8 mouse cellular contexts compared by ENCODE assay signal in genomic region chr14:34080321-34080997, GRCm38 (mm10). TPM values are rescaled to one million over a fixed set of nuclear protein-coding genes. Genes with fewer than 3 reads are reported as not detected.
DNase-seq lines count a peak whose midpoint lies in the region; ATAC-seq and TF ChIP-seq lines count a peak whose summit lies in the region.

No protein-coding gene starts in this region.

- H3K4me3 ChIP-seq in C2C12 (ENCODE audit: insufficient read depth, poor library complexity, severe bottlenecking), result no peak overlapping the region
- no peak overlapping the region for H3K4me3 ChIP-seq in bone marrow macrophage, adult 2 months (ENCODE audit: insufficient read depth, low read length)
- no peak overlapping the region for H3K4me3 ChIP-seq in embryonic facial prominence, embryonic 14.5 days (ENCODE audit: low read depth, low read length)
- no peak overlapping the region for H3K4me3 ChIP-seq in heart, embryonic 10.5 days
- no peak overlapping the region for H3K4me3 ChIP-seq in kidney, embryonic 15.5 days (replicated peaks)
- no peak overlapping the region for H3K4me3 ChIP-seq in limb, embryonic 14.5 days (replicated peaks; ENCODE audit: low read length)

- no peaks in the 10 kb centered on the region for H3K4me1 ChIP-seq in bone marrow macrophage, adult 2 months (ENCODE audit: control insufficient read depth, insufficient read depth, low read length)
- H3K4me1 ChIP-seq in embryonic facial prominence, embryonic 14.5 days (ENCODE audit: control insufficient read depth, insufficient read depth, low read length), result no peaks in the 10 kb centered on the region
- H3K4me1 ChIP-seq in heart, embryonic 10.5 days, result 0 out of 2 replicates have a peak, but pooled peaks cover 3% of the 10 kb centered on the region
- no peaks in the 10 kb centered on the region for H3K4me1 ChIP-seq in kidney, embryonic 15.5 days
- no peaks in the 10 kb centered on the region for H3K4me1 ChIP-seq in limb, embryonic 14.5 days (ENCODE audit: control insufficient read depth, insufficient read depth, low read length)

- no peaks in the 10 kb centered on the region for H3K27me3 ChIP-seq in C2C12 (ENCODE audit: control insufficient read depth, insufficient read depth, insufficient read length)
- no peaks in the 10 kb centered on the region for H3K27me3 ChIP-seq in embryonic facial prominence, embryonic 14.5 days (replicated peaks; ENCODE audit: control insufficient read depth, insufficient read depth, low read length)
- H3K27me3 ChIP-seq in heart, embryonic 10.5 days (ENCODE audit: insufficient read depth, poor library complexity, severe bottlenecking), result peaks cover 27% of the 10 kb centered on the region; the same call in 1 of the 2 replicates
- no peaks in the 10 kb centered on the region for H3K27me3 ChIP-seq in kidney, embryonic 15.5 days
- no peaks in the 10 kb centered on the region for H3K27me3 ChIP-seq in limb, embryonic 14.5 days (ENCODE audit: control insufficient read depth, insufficient read depth, low read length)

- H3K9ac ChIP-seq in embryonic facial prominence, embryonic 14.5 days (ENCODE audit: low read depth, low read length), result no peak overlapping the region
- H3K9ac ChIP-seq in kidney, embryonic 15.5 days, result no peak overlapping the region
- H3K9ac ChIP-seq in limb, embryonic 14.5 days (ENCODE audit: low read depth, low read length, severe bottlenecking), result no peak overlapping the region; the same call in 1 of the 2 replicates

- H3K36me3 ChIP-seq in C2C12 (ENCODE audit: control insufficient read depth, insufficient read depth), result no peaks in the 10 kb centered on the region
- H3K36me3 ChIP-seq in embryonic facial prominence, embryonic 14.5 days (ENCODE audit: control insufficient read depth, insufficient read depth, low read length), result no peaks in the 10 kb centered on the region
- no peaks in the 10 kb centered on the region for H3K36me3 ChIP-seq in heart, embryonic 10.5 days
- H3K36me3 ChIP-seq in kidney, embryonic 15.5 days, result no peaks in the 10 kb centered on the region
- H3K36me3 ChIP-seq in limb, embryonic 14.5 days (ENCODE audit: control insufficient read depth, insufficient read depth, low read length), result no peaks in the 10 kb centered on the region

- no peak for TF ChIP-seq POLR2A in bone marrow macrophage, adult 2 months (IDR thresholded peaks at IDR 0.05; ENCODE audit: borderline replicate concordance, low read depth, low read length)
- TF ChIP-seq POLR2A in limb, embryonic 14.5 days (IDR thresholded peaks at IDR 0.05; ENCODE audit: borderline replicate concordance, extremely low read depth, insufficient read depth, insufficient read length), result no peak

- peak; percentile 94 for DNase-seq in embryonic facial prominence, embryonic 14.5 days (ENCODE audit: low spot score)
- peak; percentile 87 for DNase-seq in heart, embryonic 10.5 days (ENCODE audit: low spot score)
- peak; percentile 95 for DNase-seq in limb, embryonic 14.5 days (ENCODE audit: low spot score)
- DNase-seq in naive thymus-derived CD4-positive, alpha-beta T cell, adult 2 months (ENCODE audit: low read depth), result peak; percentile 14
- peak; percentile 56 for DNase-seq in telencephalon, adult 2 months (ENCODE audit: low read depth, low spot score)

- H3K9me3 ChIP-seq in embryonic facial prominence, embryonic 14.5 days (ENCODE audit: control insufficient read depth, low read length), result no peaks in the 10 kb centered on the region
- H3K9me3 ChIP-seq in heart, embryonic 10.5 days, result no peaks in the 10 kb centered on the region
- no peaks in the 10 kb centered on the region for H3K9me3 ChIP-seq in kidney, embryonic 15.5 days (replicated peaks)
- no peaks in the 10 kb centered on the region for H3K9me3 ChIP-seq in limb, embryonic 14.5 days (ENCODE audit: control insufficient read depth, low read length)

- 0 out of 2 replicates have a peak overlapping the region, but pooled peaks have one; percentile 2 for H3K4me2 ChIP-seq in embryonic facial prominence, embryonic 14.5 days (ENCODE audit: low read depth, low read length)
- H3K4me2 ChIP-seq in kidney, embryonic 15.5 days, result no peak overlapping the region
- no peak overlapping the region for H3K4me2 ChIP-seq in limb, embryonic 14.5 days (replicated peaks; ENCODE audit: low read depth, low read length, severe bottlenecking)

- 7% methylated on average over 11 of the region's 11 CpGs for WGBS in embryonic facial prominence, embryonic 14.5 days
- 9% methylated on average over 11 of the region's 11 CpGs for WGBS in heart, embryonic 10.5 days
- WGBS in kidney, embryonic 15.5 days, result 10% methylated on average over 11 of the region's 11 CpGs
- 10% methylated on average over 11 of the region's 11 CpGs for WGBS in limb, embryonic 14.5 days

- ATAC-seq in embryonic facial prominence, embryonic 14.5 days (ENCODE audit: low read depth), result peak; percentile 87
- ATAC-seq in kidney, embryonic 15.5 days (replicated peaks; ENCODE audit: low FRiP score), result peak; percentile 82
- peak; percentile 87 for ATAC-seq in limb, embryonic 14.5 days (ENCODE audit: low FRiP score, low read depth)

- H3ac ChIP-seq in C2C12 (ENCODE audit: control insufficient read depth, insufficient read length, low read depth), result peak overlapping the region; percentile 18

- no peaks in the 10 kb centered on the region for H3K79me2 ChIP-seq in C2C12 (ENCODE audit: control insufficient read depth, insufficient read depth)

- TF ChIP-seq CTCF in C2C12 (IDR thresholded peaks at IDR 0.05; ENCODE audit: control insufficient read depth, insufficient read depth, insufficient read length), result peak; percentile 79
- TF ChIP-seq CTCF in bone marrow macrophage, adult 2 months (IDR thresholded peaks at IDR 0.05; ENCODE audit: low read depth, low read length), result peak; percentile 85

- H3K79me3 ChIP-seq in C2C12 (ENCODE audit: low read depth), result no peaks in the 10 kb centered on the region

- no peak overlapping the region for H3K27ac ChIP-seq in bone marrow macrophage, adult 2 months (ENCODE audit: insufficient read depth, low read depth, low read length)
- H3K27ac ChIP-seq in embryonic facial prominence, embryonic 14.5 days (replicated peaks; ENCODE audit: low read depth, low read length), result no peak overlapping the region
- no peak overlapping the region for H3K27ac ChIP-seq in heart, embryonic 10.5 days
- H3K27ac ChIP-seq in kidney, embryonic 15.5 days, result no peak overlapping the region
- no peak overlapping the region for H3K27ac ChIP-seq in limb, embryonic 14.5 days (replicated peaks; ENCODE audit: low read depth, low read length)

TF ChIP-seq in C2C12, 6 proteins besides CTCF, POLR2A, EP300 and RAD21:
- no peak for TF ChIP-seq USF1 (IDR thresholded peaks at IDR 0.05; ENCODE audit: low read depth)
- no peak for TF ChIP-seq FOSL1 (IDR thresholded peaks at IDR 0.05; ENCODE audit: insufficient read depth, low read length, poor library complexity, severe bottlenecking)
- no peak for TF ChIP-seq MYOD1 (IDR thresholded peaks at IDR 0.05; ENCODE audit: control insufficient read depth, insufficient read length, low read depth)
- TF ChIP-seq MAX (IDR thresholded peaks at IDR 0.05), result no peak
- no peak for TF ChIP-seq MYOG (IDR thresholded peaks at IDR 0.05; ENCODE audit: control insufficient read depth, extremely low read depth, insufficient read length)
- no peak for TF ChIP-seq CEBPB (IDR thresholded peaks at IDR 0.05; ENCODE audit: low read depth)

RNA-seq across cellular contexts. Expression of gene Anxa8, which starts 5.3 kb away (rescaled TPM):
- polyA plus RNA-seq in C2C12 (2012; fragmentation: generic; extraction: Trizol), result 33.1 TPM
- polyA plus RNA-seq in bone marrow macrophage, adult 2 months (2012; ENCODE audit: insufficient read depth, insufficient read length, missing spikeins), result not detected in 2 replicates
- polyA plus RNA-seq in embryonic facial prominence, embryonic 14.5 days (2014; fragmentation: Nextera tagmentation; extraction: Ambion mirVana), result 25.3 and 34.6 TPM in 2 replicates
- polyA plus RNA-seq in heart, embryonic 10.5 days (2016; fragmentation: Nextera tagmentation; extraction: Ambion mirVana), result 0.49 and 0.53 TPM in 2 replicates
- polyA plus RNA-seq in kidney, embryonic 15.5 days (2015; fragmentation: Nextera tagmentation; extraction: Ambion mirVana), result 1.8 and 2.0 TPM in 2 replicates
- polyA plus RNA-seq in limb, embryonic 14.5 days (2012; rRNA removed), result 14.5 and 23.7 TPM in 2 replicates
- 35.9 and 42.5 TPM in 2 replicates for polyA plus RNA-seq in limb, embryonic 14.5 days (2014; fragmentation: Nextera tagmentation; extraction: Ambion mirVana)

RNA-seq across cellular contexts. Expression of gene A630023A22Rik, which starts 22.1 kb away (rescaled TPM):
- polyA plus RNA-seq in C2C12 (2012; fragmentation: generic; extraction: Trizol), result 0.59 TPM
- not detected in 2 replicates for polyA plus RNA-seq in bone marrow macrophage, adult 2 months (2012; ENCODE audit: insufficient read depth, insufficient read length, missing spikeins)
- polyA plus RNA-seq in embryonic facial prominence, embryonic 14.5 days (2014; fragmentation: Nextera tagmentation; extraction: Ambion mirVana), result not detected in 2 replicates
- not detected in 2 replicates for polyA plus RNA-seq in heart, embryonic 10.5 days (2016; fragmentation: Nextera tagmentation; extraction: Ambion mirVana)
- polyA plus RNA-seq in kidney, embryonic 15.5 days (2015; fragmentation: Nextera tagmentation; extraction: Ambion mirVana), result 0.49 TPM in 1 of 2 replicates, not detected in the other
- not detected in 2 replicates for polyA plus RNA-seq in limb, embryonic 14.5 days (2012; rRNA removed)
- not detected in 2 replicates for polyA plus RNA-seq in limb, embryonic 14.5 days (2014; fragmentation: Nextera tagmentation; extraction: Ambion mirVana)

RNA-seq across cellular contexts. Expression of gene Antxrl, which starts 28.0 kb away (rescaled TPM):
- polyA plus RNA-seq in C2C12 (2012; fragmentation: generic; extraction: Trizol), result 0.01 TPM
- not detected in 2 replicates for polyA plus RNA-seq in bone marrow macrophage, adult 2 months (2012; ENCODE audit: insufficient read depth, insufficient read length, missing spikeins)
- polyA plus RNA-seq in embryonic facial prominence, embryonic 14.5 days (2014; fragmentation: Nextera tagmentation; extraction: Ambion mirVana), result not detected in 2 replicates
- polyA plus RNA-seq in heart, embryonic 10.5 days (2016; fragmentation: Nextera tagmentation; extraction: Ambion mirVana), result not detected in 2 replicates
- polyA plus RNA-seq in kidney, embryonic 15.5 days (2015; fragmentation: Nextera tagmentation; extraction: Ambion mirVana), result not detected in 2 replicates
- polyA plus RNA-seq in limb, embryonic 14.5 days (2012; rRNA removed), result not detected in 2 replicates
- polyA plus RNA-seq in limb, embryonic 14.5 days (2014; fragmentation: Nextera tagmentation; extraction: Ambion mirVana), result not detected in 2 replicates

Comparison
In these comparisons a context has a peak if more than half of its experiments do, and no peak if none do; other contexts are left out.
1. DNase-seq: peak in every context shown above with its lines; median percentile 95 in limb, embryonic 14.5 days; 94 in embryonic facial prominence, embryonic 14.5 days; 87 in heart, embryonic 10.5 days; 56 in telencephalon, adult 2 months; 14 in naive thymus-derived CD4-positive, alpha-beta T cell, adult 2 months.